Mouse (Mus musculus) ovary, postnatal 10 days (tissue): ENCODE measurements at regions not wholly inside any gene's neighbourhood (a gene's known extent, or its start where the extent isn't known, plus 50 kb on each side); places are given as distances from the start of the nearest gene placed in this dataset.

Experiments used
- DNase-seq: peaks from one replicate; pipeline ENCODE4 v3.0.0; 2022; ENCODE audit warnings: low spot score

GRCm38 (mm10) chr9:101670111-101670510, 191.5 kb upstream of the 9630041A04Rik start:
- no peak for DNase-seq

- no peak for DNase-seq
Measured at GRCm38 (mm10) chr9:101649816-101650215, 211.8 kb upstream of the 9630041A04Rik start.

GRCm38 (mm10) chr9:101641524-101641923, 220.1 kb upstream of the 9630041A04Rik start:
- no peak for DNase-seq

- DNase-seq, result no peak
Measured at GRCm38 (mm10) chr9:101640598-101640997, 221.0 kb upstream of the 9630041A04Rik start.

DNA sequence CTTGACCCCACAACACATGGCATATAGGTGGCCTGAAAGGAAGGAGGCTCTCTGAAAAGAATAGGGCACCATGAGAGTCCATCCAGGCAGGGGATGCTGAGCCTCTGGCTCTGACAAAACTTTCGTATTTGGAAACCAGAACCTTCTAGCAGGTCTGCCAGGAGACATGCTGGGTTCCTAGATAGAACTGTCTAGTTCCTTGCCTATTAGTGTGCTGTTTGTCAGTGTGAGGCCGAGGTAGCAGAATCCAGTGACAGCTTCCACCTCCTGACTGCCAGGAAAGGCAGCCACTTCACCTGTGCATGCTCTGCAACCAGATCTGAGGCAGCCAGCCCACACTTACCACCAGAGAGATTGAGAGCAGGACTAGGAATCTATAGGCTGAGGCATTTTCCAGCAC, 245.4 kb upstream of the 9630041A04Rik start:
- DNase-seq, result no peak

DNA sequence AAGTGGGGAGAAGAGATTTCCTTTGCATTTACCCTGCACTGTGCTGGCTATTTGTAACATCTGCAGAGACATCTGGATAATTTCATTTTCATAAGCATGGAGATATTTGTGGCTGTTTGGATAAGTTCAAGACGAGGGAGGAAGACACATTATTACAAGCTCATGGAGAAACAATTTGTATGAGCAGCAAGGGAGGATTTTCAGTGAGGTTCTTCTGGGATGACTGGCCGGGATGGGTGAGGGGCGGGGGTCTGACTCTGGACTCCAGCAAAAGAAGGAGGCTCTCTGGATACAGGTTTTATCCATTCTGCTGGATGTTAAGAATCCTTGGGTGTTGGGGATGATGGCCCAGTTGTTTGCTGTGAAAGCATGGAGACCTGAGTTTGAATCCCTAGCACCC, 246.5 kb upstream of the 9630041A04Rik start:
- no peak for DNase-seq

GRCm38 (mm10) chr9:101613933-101614332, 247.7 kb upstream of the 9630041A04Rik start:
- no peak for DNase-seq

DNA sequence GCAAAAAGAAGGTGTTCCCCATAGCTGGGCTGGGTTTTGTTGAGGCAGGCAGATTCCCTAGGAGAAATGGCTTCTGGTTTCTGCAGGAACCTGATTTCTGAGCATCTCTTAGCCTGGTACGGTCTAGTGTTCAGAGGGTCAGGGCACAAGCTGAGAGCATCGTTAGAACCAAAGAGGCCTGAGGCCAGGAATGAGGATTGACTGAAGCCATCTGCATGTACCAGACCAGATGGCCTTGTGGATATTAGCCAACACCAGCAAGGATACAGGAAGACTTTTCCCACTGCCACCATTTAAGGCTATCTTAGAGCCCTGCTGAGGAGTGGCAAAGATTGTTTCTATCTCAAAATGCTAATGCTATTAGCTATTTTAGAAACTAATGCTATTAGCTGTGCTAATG, 248.2 kb upstream of the 9630041A04Rik start:
- no peak for DNase-seq

DNA sequence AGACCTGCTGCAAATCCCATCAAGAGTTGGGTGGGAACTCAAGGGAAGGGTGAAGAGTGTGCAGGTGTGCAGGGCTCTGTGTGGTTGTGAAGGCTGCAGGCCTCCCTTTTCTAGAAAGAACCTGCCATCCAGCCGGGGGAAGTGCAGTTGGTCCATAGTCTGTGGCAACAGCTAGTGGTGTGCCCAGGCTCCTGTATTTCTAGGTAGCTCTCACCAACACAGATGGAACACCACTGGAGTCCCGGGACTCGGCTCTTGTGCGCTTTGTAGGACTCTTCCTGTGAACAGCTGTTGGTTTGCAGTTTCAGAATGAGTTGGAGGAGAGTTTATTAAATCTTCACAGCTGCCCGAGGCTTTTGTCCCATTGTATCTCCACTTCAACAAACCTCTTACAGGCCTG, 248.7 kb upstream of the 9630041A04Rik start:
- no peak for DNase-seq

DNA sequence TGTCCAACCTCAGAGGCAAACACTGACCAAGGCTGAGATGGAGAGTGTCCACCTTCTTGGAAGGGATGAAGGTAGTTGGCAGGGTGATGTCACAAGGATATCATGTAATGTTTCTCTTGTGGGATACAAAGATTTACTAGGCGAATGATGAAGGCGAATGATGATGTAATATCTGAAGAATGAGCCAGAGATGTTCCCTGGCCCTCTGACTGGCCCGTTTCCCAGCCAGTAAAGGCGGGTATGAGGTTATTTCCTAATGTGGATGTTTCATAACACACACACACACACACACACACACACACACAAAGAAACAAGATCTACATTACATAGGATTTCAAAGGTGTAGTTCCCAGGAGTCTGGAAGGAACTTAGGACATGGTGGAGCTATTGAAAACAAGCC, 249.1 kb upstream of the 9630041A04Rik start:
- no peak for DNase-seq

- DNase-seq, result no peak
Measured at GRCm38 (mm10) chr9:101611481-101611880, 250.2 kb upstream of the 9630041A04Rik start.

- DNase-seq, result no peak
Measured at GRCm38 (mm10) chr9:101610806-101611443, 250.7 kb upstream of the 9630041A04Rik start.

GRCm38 (mm10) chr9:101610338-101610737, 251.3 kb upstream of the 9630041A04Rik start:
- DNase-seq, result no peak

DNA sequence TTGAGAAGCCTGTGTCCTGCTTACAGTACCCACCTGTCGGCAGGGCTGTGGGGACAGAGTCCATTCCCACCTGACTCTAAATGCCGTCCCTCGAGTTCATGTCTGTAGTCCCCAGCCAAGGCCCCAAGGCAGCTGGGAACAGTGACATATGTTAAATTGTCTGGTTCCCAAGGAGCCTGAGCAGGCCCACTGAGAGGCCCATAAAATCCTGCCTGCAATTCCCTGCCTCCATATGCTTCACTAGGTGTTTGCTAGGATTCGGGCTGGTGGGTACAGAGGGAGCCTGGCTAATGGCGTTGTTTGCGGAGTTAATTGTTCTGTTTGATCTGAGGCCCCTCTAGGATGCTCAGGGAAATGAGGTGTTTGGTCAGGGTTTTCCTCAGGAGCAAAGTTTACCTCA, 258.8 kb upstream of the 9630041A04Rik start:
- DNase-seq, result no peak

DNA sequence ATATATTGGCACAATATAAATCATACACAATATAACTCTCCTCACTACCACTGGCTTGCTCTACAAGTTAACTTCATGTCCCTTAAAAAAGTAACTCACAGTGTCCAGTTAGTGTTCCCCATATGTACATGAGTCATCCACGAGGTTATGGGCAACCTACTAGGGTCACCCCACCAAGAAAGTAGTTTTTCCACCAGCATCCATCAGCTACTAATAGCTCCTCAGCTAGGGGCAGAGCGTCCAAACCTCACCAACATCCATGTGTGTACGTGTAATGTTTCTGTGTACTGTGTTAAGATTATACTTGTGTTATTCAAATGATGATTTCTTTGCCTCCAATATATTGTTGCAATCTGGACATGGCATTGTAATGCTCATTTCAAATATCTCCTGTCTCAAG, 264.7 kb upstream of the 9630041A04Rik start:
- no peak for DNase-seq

GRCm38 (mm10) chr9:101595101-101595650, 266.5 kb upstream of the 9630041A04Rik start:
- no peak for DNase-seq

DNA sequence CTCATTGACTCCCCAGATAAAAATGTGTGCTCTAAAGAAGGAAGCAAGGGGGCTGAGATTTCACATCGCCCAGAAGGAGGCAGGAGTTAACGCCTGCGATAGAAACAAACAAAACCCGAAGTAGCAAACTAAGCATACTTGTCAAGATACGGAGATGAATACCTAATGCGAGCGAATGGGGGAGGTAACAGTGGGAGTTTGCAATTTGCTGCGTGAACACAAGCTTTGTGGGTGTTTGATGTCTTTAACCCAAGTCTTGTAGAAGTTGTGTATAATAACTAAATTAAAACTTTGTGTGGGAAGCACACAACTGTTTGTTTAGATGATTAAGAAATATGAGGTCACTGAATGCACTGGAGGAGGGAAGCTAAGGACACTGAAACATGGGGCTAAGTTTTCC, 269.0 kb upstream of the 9630041A04Rik start:
- DNase-seq, result no peak

DNA sequence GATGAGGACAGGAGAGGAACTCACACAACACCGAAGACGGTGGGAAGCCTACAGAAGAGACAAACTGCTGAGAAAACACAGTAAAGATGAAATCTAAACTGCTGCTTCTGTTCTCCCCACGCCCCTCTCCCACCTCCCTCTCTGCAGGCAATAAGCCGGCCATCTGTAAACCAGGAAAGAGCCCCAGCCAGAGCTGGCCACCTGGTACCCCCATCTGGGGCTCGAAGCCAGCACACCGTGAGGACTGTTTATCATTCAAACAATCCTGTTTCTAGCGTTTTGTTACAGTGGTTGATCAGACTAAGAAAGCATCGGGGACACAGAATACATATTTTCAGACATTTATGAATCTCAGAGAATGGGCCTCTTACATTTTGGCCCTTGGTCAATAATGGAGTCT, 270.0 kb upstream of the 9630041A04Rik start:
- no peak for DNase-seq

DNA sequence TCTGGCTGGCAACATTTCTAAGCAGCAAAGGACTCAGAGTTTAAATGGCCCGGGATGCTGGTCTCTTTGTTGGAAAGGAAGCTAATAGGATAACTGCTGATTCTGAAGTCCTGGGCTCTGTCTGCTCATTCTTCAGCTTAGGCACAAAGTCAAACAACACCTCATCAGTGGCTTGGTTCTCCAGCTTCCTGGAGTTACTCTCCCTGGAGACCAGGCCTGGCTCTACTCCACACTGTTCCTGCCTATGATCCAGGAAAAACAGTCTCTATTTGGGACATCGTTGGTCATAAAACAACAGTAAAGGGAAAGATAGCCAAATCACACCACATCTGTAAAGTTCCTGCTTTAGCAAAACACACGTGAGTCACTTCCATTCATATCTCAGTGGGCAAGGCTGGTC, 271.3 kb upstream of the 9630041A04Rik start:
- no peak for DNase-seq

DNA sequence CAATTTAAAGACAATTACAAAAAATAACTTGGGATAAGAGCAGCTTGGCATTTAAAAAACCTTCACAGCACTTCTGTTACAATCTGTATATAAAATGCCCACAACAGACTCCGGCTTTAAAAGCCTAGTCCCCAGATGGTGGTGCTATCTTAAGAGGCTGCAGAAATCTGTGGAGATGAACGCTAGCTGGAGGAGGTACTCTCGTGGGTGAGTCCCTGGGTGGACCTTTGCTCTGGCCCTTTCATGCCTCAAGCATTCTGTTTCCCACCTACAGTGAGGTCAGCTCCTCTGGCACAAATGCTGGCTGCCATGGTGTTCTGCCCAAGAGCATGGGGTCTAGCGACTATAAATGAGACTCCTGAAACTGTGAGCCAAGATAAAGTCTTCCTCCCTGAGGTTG, 280.6 kb upstream of the 9630041A04Rik start:
- no peak for DNase-seq

- DNase-seq, result no peak
Measured at GRCm38 (mm10) chr9:101570714-101571113, 290.9 kb upstream of the 9630041A04Rik start.

DNA sequence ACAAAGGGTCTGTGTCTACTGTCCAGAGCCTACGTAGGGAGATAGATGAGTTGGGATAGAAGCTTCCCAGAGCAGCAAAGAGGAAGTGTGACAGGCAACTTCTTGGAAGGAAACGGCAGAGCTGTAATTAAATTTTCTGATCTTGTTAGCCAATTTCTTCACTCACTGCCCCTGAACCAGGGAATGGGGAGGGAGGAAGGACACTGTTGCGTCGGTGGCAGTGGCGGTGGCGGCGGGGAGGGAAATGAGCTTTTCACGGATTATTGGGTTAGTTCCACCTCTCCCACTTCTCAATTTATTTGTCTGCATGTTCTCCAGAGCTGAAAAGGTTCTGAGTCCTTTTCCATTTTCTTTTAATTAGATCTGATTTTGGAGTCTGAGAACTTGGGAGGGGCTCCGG, 298.4 kb upstream of the 9630041A04Rik start:
- no peak for DNase-seq

GRCm38 (mm10) chr9:101559366-101559765, 302.3 kb upstream of the 9630041A04Rik start:
- no peak for DNase-seq

DNA sequence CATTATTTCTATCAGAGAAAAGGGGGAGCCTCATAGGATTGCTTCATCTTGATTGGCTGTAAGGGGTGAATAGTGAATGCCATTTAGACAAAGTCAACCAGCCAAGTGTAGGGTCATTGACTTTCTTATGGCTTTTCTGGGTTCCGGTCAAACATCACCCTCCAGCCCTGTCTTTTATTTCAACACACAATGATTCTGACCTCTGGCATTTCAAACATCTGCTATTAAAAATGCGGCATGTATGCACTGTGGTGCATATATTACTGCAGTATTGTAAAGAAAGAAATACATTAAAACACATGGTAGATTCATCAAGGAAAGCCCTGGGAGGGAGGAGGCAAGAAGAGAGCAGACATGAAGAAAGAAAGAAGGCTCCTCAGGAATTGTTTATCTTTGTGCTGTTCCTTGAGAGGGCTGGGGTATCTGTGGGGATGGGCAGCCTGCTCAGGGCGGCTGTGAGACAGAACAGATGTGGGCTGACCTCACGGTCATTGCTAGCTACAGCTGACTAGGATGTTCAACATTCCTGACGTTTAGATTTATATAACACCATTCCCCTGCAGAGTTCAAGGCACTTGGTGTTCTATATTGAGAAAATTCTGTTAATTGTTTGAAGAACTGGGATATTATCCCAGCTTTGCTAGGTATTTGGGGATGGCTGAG, 303.5 kb upstream of the Ppp2r3a start:
- no peak for DNase-seq
